Mouse (Mus musculus) intestine, postnatal 0 days (tissue): Measurements from ENCODE around the gene Sat2. TPM values are rescaled to one million over a fixed set of nuclear protein-coding genes. Genes with fewer than 3 reads are reported as not detected.

Source experiments
- ATAC-seq: fragments of 200-750 bp; cut with Nextera tagmentation; 2 replicates; pipeline ENCODE4 v1.8.0; 2017; ENCODE audit warnings: mild to moderate bottlenecking, moderate TSS enrichment, moderate library complexity
- H3K27ac ChIP-seq: fragments of 300-500 bp; sonication (generic); 2 replicates; pipeline ENCODE4 v1.5.1; 2014; ENCODE audit warnings: mild to moderate bottlenecking, low read depth, low read length, moderate library complexity
- H3K27me3 ChIP-seq: fragments of 300-500 bp; sonication (generic); replicated peaks from 2 replicates; pipeline ENCODE4 v1.6.1; 2014; ENCODE audit warnings: low read length, mixed read lengths; ENCODE audit not compliant: control insufficient read depth, insufficient read depth
- H3K36me3 ChIP-seq: fragments of 300-500 bp; sonication (generic); 2 replicates; pipeline ENCODE4 v1.6.1; 2014; ENCODE audit warnings: mild to moderate bottlenecking, moderate library complexity; ENCODE audit not compliant: control insufficient read depth, insufficient read depth
- H3K4me1 ChIP-seq: fragments of 300-500 bp; sonication (generic); replicated peaks from 2 replicates; pipeline ENCODE4 v1.6.1; 2014; ENCODE audit warnings: antibody characterized with exemption, low read length, mixed read lengths; ENCODE audit not compliant: control insufficient read depth, insufficient read depth
- H3K4me2 ChIP-seq: fragments of 300-500 bp; sonication (generic); replicated peaks from 2 replicates; pipeline ENCODE4 v1.6.1; 2014; ENCODE audit warnings: low read depth, mild to moderate bottlenecking, moderate library complexity
- H3K4me3 ChIP-seq: fragments of 300-500 bp; sonication (generic); 2 replicates; pipeline ENCODE4 v1.5.1; 2014; ENCODE audit warnings: low read depth, low read length
- H3K9ac ChIP-seq: fragments of 300-500 bp; sonication (generic); 2 replicates; pipeline ENCODE4 v1.6.1; 2014; ENCODE audit warnings: mild to moderate bottlenecking, low read depth, low read length
- H3K9me3 ChIP-seq: fragments of 300-500 bp; sonication (generic); 2 replicates; pipeline ENCODE4 v1.6.1; 2016; ENCODE audit warnings: mixed run types; ENCODE audit not compliant: control insufficient read depth
- CTCF ChIP-seq: sonication (generic); IDR thresholded peaks from 2 replicates; pipeline ENCODE4 v1.5.1; 2016; ENCODE audit warnings: low read depth, mild to moderate bottlenecking, control low read depth, antibody characterized with exemption, moderate library complexity
- WGBS: fragments of 180-500 bp; shearing (Covaris S2); extraction: QIAGEN DNeasy Blood & Tissue Kit; methylation state at CpG from one replicate; pipeline ENCODE4 v1.1.7; 2014; 5-methylcytosine and 5-hydroxymethylcytosine counted together
- polyA plus RNA-seq: library from polyadenylated mRNA; unstranded; fragments of >200 nt; fragmentation: Nextera tagmentation; extraction: Ambion mirVana; gene quantifications from 2 replicates; pipeline ENCODE4 v1.2.1, GENCODE M21; 2015

Gene Sat2
- polyA plus RNA-seq, result 34.1 and 40.3 TPM in 2 replicates

DNA sequence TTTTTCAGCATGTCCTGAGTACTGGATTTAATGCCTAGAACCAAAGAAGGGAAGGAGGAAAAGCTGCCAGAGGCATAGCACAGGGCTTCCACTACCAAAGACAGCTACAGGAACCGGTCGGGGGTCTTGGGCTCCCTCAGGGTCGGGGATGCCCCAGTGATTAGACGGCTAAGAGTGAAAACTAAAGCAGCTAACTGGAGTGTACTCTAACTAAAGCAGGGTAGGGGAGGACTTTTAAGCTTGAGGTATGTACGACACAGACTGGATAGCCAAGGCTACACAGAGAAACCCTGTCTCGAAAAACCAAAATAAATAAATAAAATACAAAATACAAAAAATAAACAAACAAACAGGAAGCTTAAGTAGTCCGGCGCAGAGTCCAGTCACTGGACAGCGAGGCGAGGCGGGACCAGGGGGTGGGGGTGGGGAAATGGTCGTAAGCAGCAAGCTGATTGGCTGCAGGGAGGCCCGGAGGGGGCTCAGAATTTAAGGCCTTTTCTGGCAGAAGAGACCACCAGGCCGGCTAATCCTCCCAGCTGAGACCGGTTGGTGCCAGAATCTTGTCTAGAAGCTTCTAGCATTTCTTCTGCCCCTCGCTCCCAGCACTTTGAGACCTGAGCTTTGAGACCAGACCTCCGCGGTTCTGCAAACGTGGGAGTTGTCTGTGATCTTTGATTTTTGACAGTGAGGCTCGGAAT, at the start of gene Sat2:
TSS of gene Sat2 (plus strand) at position 454 of the 698 bp plus-strand sequence.
- peak within 1 kb of the TSS; percentile 57 for H3K9ac ChIP-seq
- peak within 1 kb of the TSS; percentile 63 for H3K27ac ChIP-seq
- H3K4me3 ChIP-seq, result peak within 1 kb of the TSS; percentile 54
- no peaks in the 10 kb centered on the region for H3K36me3 ChIP-seq
- 5% methylated on average over 20 of the region's 20 CpGs for whole genome bisulfite sequencing
- peaks cover 3% of the 10 kb centered on the region; the same call in 1 of the 2 replicates for H3K4me1 ChIP-seq
- peak within 1 kb of the TSS; percentile 70 for H3K4me2 ChIP-seq
- H3K27me3 ChIP-seq, result no peaks in the 10 kb centered on the region
- peak; percentile 49 for ATAC-seq
- no peak for TF ChIP-seq CTCF
- no peaks in the 10 kb centered on the region for H3K9me3 ChIP-seq

DNA sequence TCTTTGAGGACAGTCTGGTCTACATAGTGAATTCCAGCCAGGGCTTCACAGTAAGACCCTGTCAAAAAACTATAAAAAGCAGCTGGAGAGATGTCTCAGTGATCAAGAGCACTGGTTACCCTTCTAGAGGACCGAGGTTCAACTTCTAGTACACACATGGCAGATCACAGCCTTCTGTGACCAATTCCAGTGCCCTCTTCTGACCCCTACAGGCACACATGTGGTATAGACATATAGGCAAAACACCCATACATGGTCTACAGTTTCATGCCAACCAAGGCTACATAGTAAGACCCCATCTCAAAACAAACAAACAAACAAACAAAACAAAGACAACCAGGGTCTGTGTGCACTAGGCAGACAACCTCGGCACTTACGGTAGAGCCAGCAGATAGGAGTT, 46.6 kb upstream of the Sat2 start:
- Histone ChIP-seq H3K4me3 (no peak overlapping the region), H3K9ac (no peak overlapping the region), H3K27ac (no peak overlapping the region), H3K4me1 (no peaks in the 10 kb centered on the region), H3K4me2 (no peak overlapping the region), H3K9me3 (no peaks in the 10 kb centered on the region), H3K36me3 (peaks cover 21% of the 10 kb centered on the region), H3K27me3 (no peaks in the 10 kb centered on the region)
- peak; percentile 80 for TF ChIP-seq CTCF
- WGBS, result 54% methylated on average over 3 of the region's 3 CpGs
- no peak for ATAC-seq

DNA sequence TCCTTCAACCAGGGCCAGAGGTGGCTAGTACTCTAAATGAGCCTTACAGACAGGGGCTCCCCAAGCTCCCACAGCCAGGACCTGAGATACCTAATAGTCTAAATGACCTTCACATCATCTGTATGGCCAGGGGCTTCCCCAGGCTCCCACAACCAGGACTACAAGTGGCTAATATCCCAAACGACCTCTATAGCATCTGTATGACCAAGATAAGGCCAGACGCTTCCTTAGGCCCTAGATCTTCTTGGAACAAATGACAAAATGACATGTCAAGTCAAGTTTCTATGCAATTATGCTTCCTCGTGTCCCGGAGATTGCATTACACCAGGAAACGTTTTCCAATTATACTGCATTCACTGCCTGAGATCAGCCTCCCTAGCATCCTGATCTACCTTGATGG, 45.5 kb upstream of the Sat2 start:
- Histone ChIP-seq H3K27ac (no peak overlapping the region), H3K4me2 (no peak overlapping the region), H3K4me3 (no peak overlapping the region), H3K36me3 (peaks cover 10% of the 10 kb centered on the region; the same call in 1 of the 2 replicates), H3K4me1 (no peaks in the 10 kb centered on the region), H3K27me3 (no peaks in the 10 kb centered on the region), H3K9ac (no peak overlapping the region), H3K9me3 (no peaks in the 10 kb centered on the region)
- TF ChIP-seq CTCF, result no peak
- WGBS, result 63% methylated on average over 5 of the region's 5 CpGs
- ATAC-seq, result no peak

DNA sequence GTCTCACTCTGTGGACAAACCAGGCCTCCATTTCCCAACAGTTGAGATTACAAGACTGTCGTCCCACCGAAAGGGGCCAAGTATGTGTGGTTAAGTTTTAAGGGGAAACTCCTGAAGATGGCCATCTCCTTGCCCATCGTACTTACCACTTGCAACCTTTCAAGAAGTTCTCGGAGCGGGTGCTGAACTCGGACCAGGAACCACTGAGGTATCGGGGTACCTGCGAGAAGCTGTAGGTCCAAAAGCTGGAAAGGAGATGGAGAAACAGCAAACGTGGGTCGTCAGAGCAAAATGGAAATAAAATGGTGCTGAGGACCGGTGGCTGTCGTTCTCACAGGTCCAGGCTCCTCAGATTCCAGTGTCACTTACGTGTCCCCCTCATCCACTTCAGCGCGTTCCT, 43.5 kb upstream of the Sat2 start:
- H3K36me3 ChIP-seq, result peaks cover 5% of the 10 kb centered on the region; the same call in 1 of the 2 replicates
- ATAC-seq, result no peak
- no peak for TF ChIP-seq CTCF
- 9% methylated on average over 15 of the region's 15 CpGs for WGBS
- H3K27me3 ChIP-seq, result no peaks in the 10 kb centered on the region
- H3K4me1 ChIP-seq, result no peaks in the 10 kb centered on the region
- H3K9ac ChIP-seq, result peak overlapping the region; percentile 63
- H3K9me3 ChIP-seq, result no peaks in the 10 kb centered on the region
- peak overlapping the region; percentile 94; the same call in 1 of the 2 replicates for H3K27ac ChIP-seq
- peak overlapping the region; percentile 80 for H3K4me3 ChIP-seq
- peak overlapping the region; percentile 94 for H3K4me2 ChIP-seq

DNA sequence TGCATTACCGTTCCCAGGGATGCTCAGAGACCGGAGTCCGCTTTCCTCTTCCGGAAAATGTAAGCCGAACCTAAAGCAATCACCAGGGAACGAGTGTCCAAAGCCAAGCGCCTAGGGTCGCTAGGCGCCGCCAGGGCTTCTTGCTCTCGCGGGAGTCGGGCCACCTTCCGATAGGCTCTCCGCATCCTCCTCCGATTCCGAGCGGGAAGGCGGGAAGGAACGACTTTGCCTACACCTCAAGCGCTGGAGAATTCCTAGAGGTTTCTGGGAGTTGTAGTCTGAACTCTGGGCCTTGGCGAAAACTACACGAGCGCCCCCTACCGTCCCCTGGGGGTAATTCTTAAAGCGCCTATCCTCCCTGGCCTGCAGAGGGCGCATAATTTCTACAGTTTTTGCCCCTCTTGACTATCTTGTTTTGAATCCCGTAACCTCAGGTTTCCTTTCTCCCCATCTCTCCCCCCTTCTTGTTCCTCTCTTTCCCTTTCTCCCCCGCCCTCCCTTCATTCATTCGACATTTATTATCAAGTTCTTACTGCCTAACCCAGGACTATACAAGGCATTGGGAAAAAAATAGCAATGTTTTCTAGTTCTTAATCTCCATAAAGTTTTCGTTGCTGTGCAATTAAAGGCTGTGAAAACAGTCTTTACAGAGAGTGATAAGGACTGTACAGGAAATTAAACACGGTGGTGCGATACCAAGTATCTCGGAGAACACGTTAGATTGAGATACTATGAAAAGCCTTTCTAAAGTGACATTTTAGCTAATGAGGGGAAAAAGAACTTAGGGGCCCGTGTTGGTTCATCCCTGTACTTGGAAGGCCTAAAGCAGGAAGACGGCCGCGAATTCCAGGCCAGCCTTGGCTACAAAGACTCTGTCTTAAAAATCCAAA, 42.5 kb upstream of the Sat2 start:
- Histone ChIP-seq H3K27me3 (no peaks in the 10 kb centered on the region), H3K9ac (peak overlapping the region; percentile 64), H3K4me3 (peak overlapping the region; percentile 80), H3K27ac (peak overlapping the region; percentile 94), H3K4me1 (no peaks in the 10 kb centered on the region), H3K4me2 (peak overlapping the region; percentile 94), H3K36me3 (peaks cover 3% of the 10 kb centered on the region; the same call in 1 of the 2 replicates), H3K9me3 (no peaks in the 10 kb centered on the region)
- TF ChIP-seq CTCF, result peak; percentile 100
- ATAC-seq, result peak; percentile 87
- WGBS, result under 1% methylated on average over 39 of the region's 39 CpGs

DNA sequence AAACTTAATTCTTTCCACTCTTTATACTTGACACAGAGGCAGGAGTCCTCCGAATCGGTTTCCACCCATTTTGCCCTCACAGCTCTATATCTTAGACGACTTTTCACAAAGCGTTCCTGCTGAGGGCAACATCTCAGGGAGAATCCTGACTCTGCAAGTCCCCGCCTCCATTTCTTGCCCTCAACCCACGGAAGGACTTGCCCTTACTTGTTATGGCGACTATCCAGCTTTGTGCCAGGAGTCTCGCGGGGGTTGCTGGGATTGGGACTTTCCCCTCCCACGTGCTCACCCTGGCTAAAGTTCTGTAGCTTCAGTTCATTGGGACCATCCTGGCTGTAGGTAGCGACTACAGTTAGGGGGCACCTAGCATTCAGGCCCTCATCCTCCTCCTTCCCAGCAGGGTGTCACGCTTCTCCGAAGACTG, 41.7 kb upstream of the Sat2 start, which contains the start of the genes Wrap53 and Trp53:
TSS of gene Wrap53 (minus strand) at position 165 of the 424 bp plus-strand sequence.
TSS of gene Trp53 (plus strand) at position 269 of the 424 bp plus-strand sequence.
- H3K9ac ChIP-seq, result peak within 1 kb of the TSS; percentile 64
- WGBS, result under 1% methylated on average over 13 of the region's 13 CpGs
- H3K36me3 ChIP-seq, result no peaks in the 10 kb centered on the region; the same call in 1 of the 2 replicates
- ATAC-seq, result peak; percentile 53
- TF ChIP-seq CTCF, result peak; percentile 15; the same call in 1 of the 2 replicates
- peak within 1 kb of the TSS; percentile 94 for H3K27ac ChIP-seq
- H3K27me3 ChIP-seq, result no peaks in the 10 kb centered on the region
- H3K4me1 ChIP-seq, result no peaks in the 10 kb centered on the region
- H3K4me3 ChIP-seq, result peak within 1 kb of the TSS; percentile 80
- peak within 1 kb of the TSS; percentile 94 for H3K4me2 ChIP-seq
- H3K9me3 ChIP-seq, result no peaks in the 10 kb centered on the region
